10 mouse cellular contexts compared by ENCODE assay signal in genomic region chr4:130074761-130075515, GRCm38 (mm10). TPM values are rescaled to one million over a fixed set of nuclear protein-coding genes. Genes with fewer than 3 reads are reported as not detected.
A peak's percentile ranks its signal among the peaks of the same experiment; 100 is the strongest.
DNase-seq lines count a peak whose midpoint lies in the region; TF ChIP-seq lines count a peak whose summit lies in the region.
"Had no signal": no experiment of that assay in that cellular context is flagged by ENCODE, and none has a peak within 500 bp of the region (broad histone marks: within the 10 kb centered on the region; RNA-seq: fewer than 3 reads in every experiment).

No protein-coding gene starts in this region.

- H3K27me3 ChIP-seq in thymus, adult 2 months (ENCODE audit: control insufficient read depth, insufficient read depth, low read length) = no peaks in the 10 kb centered on the region

- H3K4me1 ChIP-seq in thymus, adult 2 months (replicated peaks; ENCODE audit: control insufficient read depth, insufficient read depth, low read length) = 0 out of 2 replicates have a peak, but pooled peaks cover 5% of the 10 kb centered on the region
- H3K4me1 ChIP-seq: liver, embryonic 13.5 days had no signal

- intact Hi-C loops in heart, postnatal 36 days (cut with DNase I) = no loop called here

- no peak for TF ChIP-seq CTCF in thymus, adult 2 months (IDR thresholded peaks at IDR 0.05; ENCODE audit: borderline replicate concordance, control insufficient read depth, extremely low read depth, insufficient read depth, low read length, poor library complexity)

- peak; percentile 16 to 46 for DNase-seq in heart, adult 18-20 months
- DNase-seq in heart, postnatal 36 days = no peak
- DNase-seq in right cerebral cortex, postnatal 10 days (ENCODE audit: low spot score in 2 of 2) = peak; percentile 69 to 77
- DNase-seq in right cerebral cortex, postnatal 25 days = no peak
- peak; percentile 88 for DNase-seq in kidney, adult 11 months
- DNase-seq in urinary bladder, adult 2 months (ENCODE audit: low spot score) = no peak
- DNase-seq in spleen, adult 18-20 months = no peak
- DNase-seq in thymus, adult 2 months = no peak
- DNase-seq: liver, embryonic 13.5 days had no signal

- H3K36me3 ChIP-seq in thymus, adult 2 months (ENCODE audit: control insufficient read depth, insufficient read depth, low read length) = no peaks in the 10 kb centered on the region
- H3K36me3 ChIP-seq: liver, embryonic 13.5 days had no signal

- no peak overlapping the region for H3K4me3 ChIP-seq in thymus, adult 2 months (ENCODE audit: control insufficient read depth, insufficient read depth, low read length)
- H3K4me3 ChIP-seq: erythroblast, embryonic 14.5 days; liver, embryonic 13.5 days had no signal

- no peak for TF ChIP-seq POLR2A in thymus, adult 2 months (IDR thresholded peaks at IDR 0.05; ENCODE audit: control insufficient read depth, extremely low read depth, insufficient read depth, low read length, poor library complexity)

- WGBS in thymus, adult 2 months = 43% methylated on average over 17 of the region's 17 CpGs

- H3K27ac ChIP-seq in thymus, adult 2 months (ENCODE audit: control insufficient read depth, insufficient read depth, low read length) = no peak overlapping the region
- H3K27ac ChIP-seq: liver, embryonic 13.5 days had no signal

RNA-seq across cellular contexts. Expression of gene Col16a1, which starts 27.3 kb away (rescaled TPM):
- 1 to 10 TPM; 4.5 to 4.6 TPM for total RNA-seq in heart, adult 18-20 months (2021)
- total RNA-seq in heart, postnatal 36 days (2021) = 1 to 10 TPM; 7.4 to 8.5 TPM
- 97.7 and 118 TPM in 2 replicates for polyA plus RNA-seq in urinary bladder, adult 2 months (2012; rRNA removed)
- 2.6 and 4.4 TPM in 2 replicates for polyA plus RNA-seq in thymus, adult 2 months (2012; rRNA removed)
- polyA plus RNA-seq: erythroblast, embryonic 14.5 days had no signal

RNA-seq across cellular contexts. Expression of gene Pef1, which starts 27.4 kb away (rescaled TPM):
- total RNA-seq in heart, adult 18-20 months (2021) = 10 to 100 TPM; 31.3 to 40.1 TPM
- 10 to 100 TPM; 37.5 to 37.6 TPM for total RNA-seq in heart, postnatal 36 days (2021)
- polyA plus RNA-seq in urinary bladder, adult 2 months (2012; rRNA removed) = 73.2 and 82.1 TPM in 2 replicates
- polyA plus RNA-seq in thymus, adult 2 months (2012; rRNA removed) = 103 and 105 TPM in 2 replicates

Comparison
In these comparisons a context has a peak if more than half of its experiments do, and no peak if none do; other contexts are left out.
1. DNase-seq: peak in heart, adult 18-20 months (2 of 2), right cerebral cortex, postnatal 10 days (2 of 2) and kidney, adult 11 months (single experiment); none in heart, postnatal 36 days (0 of 2), right cerebral cortex, postnatal 25 days (single experiment), urinary bladder, adult 2 months (single experiment), spleen, adult 18-20 months (0 of 2) and thymus, adult 2 months (single experiment).